Mouse (Mus musculus) embryonic facial prominence, embryonic 15.5 days (tissue): ENCODE measurements at regions not wholly inside any gene's neighbourhood (a gene's known extent, or its start where the extent isn't known, plus 50 kb on each side); places are given as distances from the start of the nearest gene placed in this dataset.

ENCODE experiments used
- ATAC-seq: fragments of 200-750 bp; cut with Nextera tagmentation; 2 replicates; pipeline ENCODE4 v1.8.0; 2017; ENCODE audit warnings: low read depth, moderate TSS enrichment; ENCODE audit not compliant: insufficient number of reproducible peaks, low FRiP score, low TSS enrichment
- H3K27ac ChIP-seq: fragments of 300-500 bp; sonication (generic); replicated peaks from 2 replicates; pipeline ENCODE4 v1.5.1; 2015; ENCODE audit warnings: mild to moderate bottlenecking, inconsistent platforms
- H3K27me3 ChIP-seq: fragments of 300-500 bp; sonication (generic); 2 replicates; pipeline ENCODE4 v1.6.1; 2015; ENCODE audit warnings: inconsistent platforms
- H3K36me3 ChIP-seq: fragments of 300-500 bp; sonication (generic); 2 replicates; pipeline ENCODE4 v1.6.1; 2015; ENCODE audit warnings: mild to moderate bottlenecking, inconsistent platforms
- H3K4me1 ChIP-seq: fragments of 300-500 bp; sonication (generic); 2 replicates; pipeline ENCODE4 v1.6.1; 2015; ENCODE audit warnings: inconsistent platforms
- H3K4me2 ChIP-seq: fragments of 300-500 bp; sonication (generic); replicated peaks from 2 replicates; pipeline ENCODE4 v1.6.1; 2015; ENCODE audit warnings: mild to moderate bottlenecking, inconsistent platforms
- H3K4me3 ChIP-seq: fragments of 300-500 bp; sonication (generic); replicated peaks from 2 replicates; pipeline ENCODE4 v1.5.1; 2015; ENCODE audit warnings: mild to moderate bottlenecking, inconsistent platforms
- H3K9ac ChIP-seq: fragments of 300-500 bp; sonication (generic); 2 replicates; pipeline ENCODE4 v1.6.1; 2015; ENCODE audit warnings: inconsistent platforms
- H3K9me3 ChIP-seq: fragments of 300-500 bp; sonication (generic); replicated peaks from 2 replicates; pipeline ENCODE4 v1.6.1; 2016; ENCODE audit warnings: inconsistent platforms
- WGBS: fragments of 180-500 bp; shearing (Covaris S2); methylation state at CpG from one replicate; pipeline ENCODE4 v1.1.7; 2015; 5-methylcytosine and 5-hydroxymethylcytosine counted together

- H3K27ac ChIP-seq = no peak overlapping the region
- no peaks in the 10 kb centered on the region for H3K36me3 ChIP-seq
- 41% methylated on average over 7 of the region's 7 CpGs for WGBS
- H3K4me1 ChIP-seq = no peaks in the 10 kb centered on the region
- no peak overlapping the region for H3K9ac ChIP-seq
- no peaks in the 10 kb centered on the region for H3K27me3 ChIP-seq
- H3K4me2 ChIP-seq = no peak overlapping the region
- no peak overlapping the region for H3K4me3 ChIP-seq
- ATAC-seq = no peak
- no peaks in the 10 kb centered on the region for H3K9me3 ChIP-seq
Observed at GRCm38 (mm10) chr9:24833766-24834165, 59.7 kb upstream of the Tbx20 start.

- Histone ChIP-seq H3K9me3 (no peaks in the 10 kb centered on the region), H3K4me1 (no peaks in the 10 kb centered on the region), H3K36me3 (no peaks in the 10 kb centered on the region), H3K4me3 (no peak overlapping the region), H3K9ac (no peak overlapping the region), H3K27ac (no peak overlapping the region), H3K4me2 (no peak overlapping the region), H3K27me3 (no peaks in the 10 kb centered on the region)
- ATAC-seq = no peak
- WGBS = 77% methylated on average over 7 of the region's 7 CpGs
Observed at GRCm38 (mm10) chr9:24848210-24848609, 74.1 kb upstream of the Tbx20 start.

GRCm38 (mm10) chr9:24859459-24859858 lies 85.4 kb upstream of the Tbx20 start:
- WGBS = 81% methylated on average over 2 of the region's 2 CpGs
- no peak overlapping the region for H3K4me3 ChIP-seq
- no peak overlapping the region for H3K27ac ChIP-seq
- H3K36me3 ChIP-seq = no peaks in the 10 kb centered on the region
- H3K4me2 ChIP-seq = no peak overlapping the region
- no peak for ATAC-seq
- H3K4me1 ChIP-seq = no peaks in the 10 kb centered on the region
- H3K27me3 ChIP-seq = no peaks in the 10 kb centered on the region
- H3K9me3 ChIP-seq = no peaks in the 10 kb centered on the region
- no peak overlapping the region for H3K9ac ChIP-seq

GRCm38 (mm10) chr9:24866390-24867173 lies 92.5 kb upstream of the Tbx20 start:
- no peaks in the 10 kb centered on the region for H3K9me3 ChIP-seq
- no peaks in the 10 kb centered on the region for H3K36me3 ChIP-seq
- WGBS = 56% methylated on average over 4 of the region's 4 CpGs

GRCm38 (mm10) chr9:24868746-24869145 lies 94.6 kb upstream of the Tbx20 start:
- Histone ChIP-seq H3K9me3 (no peaks in the 10 kb centered on the region), H3K4me3 (no peak overlapping the region), H3K9ac (no peak overlapping the region), H3K27me3 (no peaks in the 10 kb centered on the region), H3K27ac (no peak overlapping the region), H3K36me3 (no peaks in the 10 kb centered on the region), H3K4me1 (no peaks in the 10 kb centered on the region), H3K4me2 (no peak overlapping the region)
- no peak for ATAC-seq
- WGBS = 95% methylated on average over 1 of the region's 1 CpGs

More at GRCm38 (mm10) chr9:24866390-24867173, 92.5 kb upstream of the Tbx20 start:
- no peak for ATAC-seq
- Histone ChIP-seq H3K4me2 (no peak overlapping the region), H3K4me3 (no peak overlapping the region), H3K4me1 (no peaks in the 10 kb centered on the region), H3K9ac (no peak overlapping the region), H3K27me3 (no peaks in the 10 kb centered on the region), H3K27ac (no peak overlapping the region)

GRCm38 (mm10) chr9:24874434-24875143 lies 100.5 kb upstream of the Tbx20 start:
- WGBS = 71% methylated on average over 13 of the region's 13 CpGs
- no peaks in the 10 kb centered on the region for H3K36me3 ChIP-seq
- no peak overlapping the region for H3K27ac ChIP-seq
- no peaks in the 10 kb centered on the region for H3K4me1 ChIP-seq
- no peak overlapping the region for H3K4me3 ChIP-seq
- H3K27me3 ChIP-seq = no peaks in the 10 kb centered on the region
- H3K9me3 ChIP-seq = no peaks in the 10 kb centered on the region
- ATAC-seq = no peak
- H3K9ac ChIP-seq = no peak overlapping the region
- H3K4me2 ChIP-seq = no peak overlapping the region

GRCm38 (mm10) chr9:24878384-24879174 lies 104.5 kb upstream of the Tbx20 start:
- Histone ChIP-seq H3K9ac (no peak overlapping the region), H3K36me3 (no peaks in the 10 kb centered on the region), H3K27me3 (no peaks in the 10 kb centered on the region), H3K4me3 (no peak overlapping the region), H3K4me2 (no peak overlapping the region), H3K9me3 (no peaks in the 10 kb centered on the region), H3K27ac (no peak overlapping the region), H3K4me1 (no peaks in the 10 kb centered on the region)
- ATAC-seq = no peak
- WGBS = 28% methylated on average over 8 of the region's 8 CpGs

- 69% methylated on average over 1 of the region's 1 CpGs for WGBS
Observed at GRCm38 (mm10) chr9:24879662-24880061, 105.6 kb upstream of the Tbx20 start.

DNA sequence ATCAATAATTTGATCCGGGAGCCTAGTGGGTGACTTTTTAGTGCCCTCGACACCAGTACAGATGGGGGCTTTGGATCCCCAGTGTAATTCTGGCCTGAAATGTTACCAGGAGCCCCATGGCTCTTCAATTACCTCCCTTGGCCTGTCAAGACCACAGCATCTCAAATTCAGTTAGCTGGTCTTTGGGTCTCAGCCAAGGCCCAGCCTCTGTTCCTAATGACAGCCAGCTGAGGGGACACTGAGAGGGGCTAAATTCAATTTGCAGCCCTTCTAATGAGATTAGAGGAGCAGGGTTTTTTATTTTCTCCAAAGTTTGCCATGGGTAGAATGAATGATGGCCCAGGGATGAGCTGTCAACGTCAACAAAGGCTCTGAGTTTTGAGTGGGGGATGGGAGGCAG lies 109.9 kb upstream of the Tbx20 start:
- no peak overlapping the region for H3K4me3 ChIP-seq
- H3K27me3 ChIP-seq = no peaks in the 10 kb centered on the region
- H3K4me2 ChIP-seq = no peak overlapping the region
- no peaks in the 10 kb centered on the region for H3K36me3 ChIP-seq
- ATAC-seq = no peak
- H3K9me3 ChIP-seq = no peaks in the 10 kb centered on the region
- H3K4me1 ChIP-seq = no peaks in the 10 kb centered on the region
- H3K9ac ChIP-seq = no peak overlapping the region
- no peak overlapping the region for H3K27ac ChIP-seq
- WGBS = 27% methylated on average over 3 of the region's 3 CpGs

More at GRCm38 (mm10) chr9:24879662-24880061, 105.6 kb upstream of the Tbx20 start:
- no peak overlapping the region for H3K27ac ChIP-seq
- ATAC-seq = no peak
- H3K4me2 ChIP-seq = no peak overlapping the region
- H3K36me3 ChIP-seq = no peaks in the 10 kb centered on the region
- H3K4me1 ChIP-seq = no peaks in the 10 kb centered on the region
- H3K9ac ChIP-seq = no peak overlapping the region
- no peak overlapping the region for H3K4me3 ChIP-seq
- no peaks in the 10 kb centered on the region for H3K9me3 ChIP-seq
- no peaks in the 10 kb centered on the region for H3K27me3 ChIP-seq

DNA sequence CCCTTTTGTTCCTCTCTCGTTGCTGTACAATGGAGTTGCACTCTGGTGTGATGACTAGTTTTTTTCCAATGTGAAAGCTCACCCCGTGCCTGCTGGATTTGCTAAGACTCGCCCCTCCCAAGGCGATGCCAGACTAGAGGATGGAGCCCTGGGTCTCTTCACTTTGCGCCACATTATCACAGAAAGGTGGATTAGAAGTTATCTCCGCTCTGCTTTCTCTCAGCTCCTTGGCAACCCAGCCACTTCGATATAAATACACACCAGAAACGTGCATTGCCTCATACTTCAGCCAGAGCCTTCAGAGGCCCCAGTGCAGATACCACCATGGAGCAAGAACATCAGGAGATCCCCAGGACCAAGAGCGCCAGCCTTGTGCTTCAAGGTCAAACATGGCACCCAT lies 114.2 kb upstream of the Tbx20 start:
- Histone ChIP-seq H3K27me3 (no peaks in the 10 kb centered on the region), H3K9ac (no peak overlapping the region), H3K36me3 (no peaks in the 10 kb centered on the region), H3K4me1 (no peaks in the 10 kb centered on the region), H3K27ac (no peak overlapping the region), H3K4me2 (no peak overlapping the region), H3K9me3 (no peaks in the 10 kb centered on the region), H3K4me3 (no peak overlapping the region)
- WGBS = 82% methylated on average over 9 of the region's 9 CpGs
- no peak for ATAC-seq

- Histone ChIP-seq H3K36me3 (no peaks in the 10 kb centered on the region), H3K27me3 (no peaks in the 10 kb centered on the region), H3K4me2 (no peak overlapping the region), H3K4me1 (no peaks in the 10 kb centered on the region), H3K9ac (no peak overlapping the region), H3K27ac (no peak overlapping the region), H3K4me3 (no peak overlapping the region), H3K9me3 (no peaks in the 10 kb centered on the region)
- no peak for ATAC-seq
- 82% methylated on average over 13 of the region's 13 CpGs for WGBS
Observed at GRCm38 (mm10) chr9:24896498-24897261, 122.6 kb upstream of the Tbx20 start.
